Mouse (Mus musculus): ENCODE results near the gene Taf1b. TPM values are rescaled to one million over a fixed set of nuclear protein-coding genes. Genes with fewer than 3 reads are reported as not detected.

Taf1b gene
- 3.7 and 4.0 TPM in 2 replicates for polyA plus RNA-seq (2012; rRNA removed)

GRCm38 (mm10) chr12:24498150-24498840 lies at the start of gene Taf1b:
Gene Taf1b, plus strand, starts transcription at chr12:24498359.

GRCm38 (mm10) chr12:24571523-24572392 lies 73.6 kb downstream of the Taf1b start, which contains the start of gene Grhl1:
Gene Grhl1, plus strand, starts transcription at chr12:24572283.

Other genes with a start within 250 kb of the Taf1b start
- 0.26 and 0.27 TPM in 2 replicates for gene Grhl1, start 73.9 kb downstream of the Taf1b start, polyA plus RNA-seq (2012; rRNA removed)
- 4.6 and 5.0 TPM in 2 replicates for gene Klf11, start 152.9 kb downstream of the Taf1b start, polyA plus RNA-seq (2012; rRNA removed)
- gene Cys1, start 183.5 kb downstream of the Taf1b start, polyA plus RNA-seq (2012; rRNA removed), result 0.95 and 0.97 TPM in 2 replicates
- 58.1 and 63.5 TPM in 2 replicates for gene Rrm2, start 209.9 kb downstream of the Taf1b start, polyA plus RNA-seq (2012; rRNA removed)

Data from liver, embryonic 18 days (tissue).